Mouse (Mus musculus): ENCODE data around the gene Cacna1c. TPM values are rescaled to one million over a fixed set of nuclear protein-coding genes. Genes with fewer than 3 reads are reported as not detected.

Gene Cacna1c
- polyA plus RNA-seq, 1 experiment from 2014 or later: 44.0 TPM

DNA sequence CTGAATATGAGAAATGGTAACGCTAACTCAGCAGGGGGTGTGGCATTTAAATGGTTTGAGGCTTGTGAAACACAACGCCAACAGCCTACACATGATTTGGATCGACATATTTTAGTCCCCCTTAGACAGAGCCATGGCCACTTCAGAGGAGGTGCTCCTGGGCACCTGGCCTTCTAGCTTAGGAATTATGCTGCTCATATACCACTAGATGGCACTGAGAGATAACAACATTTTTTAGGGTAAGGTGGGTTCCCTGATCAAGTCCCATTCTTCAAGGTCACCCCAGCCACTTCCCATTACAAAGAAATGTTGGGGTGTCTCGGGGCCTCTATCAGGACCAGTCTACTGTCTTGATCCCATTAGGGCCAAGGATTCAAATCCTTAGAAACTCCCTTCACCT is 570.0 kb downstream of the Cacna1c start:
- WGBS (ENCODE audit: insufficient replicate concordance): 70% methylated on average over 4 of the region's 4 CpGs
- H3K4me3 ChIP-seq (ENCODE audit: low read depth, low read length): no peak overlapping the region
- H3K27ac ChIP-seq (ENCODE audit: low read depth, low read length): no peak overlapping the region
- no peak for ATAC-seq (replicated peaks; ENCODE audit: insufficient number of reproducible peaks, low FRiP score, low TSS enrichment)
- no peak overlapping the region for H3K9ac ChIP-seq (ENCODE audit: low read depth, low read length)
- no peak overlapping the region for H3K4me2 ChIP-seq
- H3K4me1 ChIP-seq (ENCODE audit: control insufficient read depth, insufficient read depth, low read length): no peaks in the 10 kb centered on the region
- no peaks in the 10 kb centered on the region for H3K27me3 ChIP-seq (ENCODE audit: control insufficient read depth, insufficient read depth, low read length)
- H3K9me3 ChIP-seq (replicated peaks; ENCODE audit: control insufficient read depth, low read length): no peaks in the 10 kb centered on the region
- H3K36me3 ChIP-seq (ENCODE audit: control insufficient read depth, insufficient read depth, low read length): 0 out of 2 replicates have a peak, but pooled peaks cover 4% of the 10 kb centered on the region

DNA sequence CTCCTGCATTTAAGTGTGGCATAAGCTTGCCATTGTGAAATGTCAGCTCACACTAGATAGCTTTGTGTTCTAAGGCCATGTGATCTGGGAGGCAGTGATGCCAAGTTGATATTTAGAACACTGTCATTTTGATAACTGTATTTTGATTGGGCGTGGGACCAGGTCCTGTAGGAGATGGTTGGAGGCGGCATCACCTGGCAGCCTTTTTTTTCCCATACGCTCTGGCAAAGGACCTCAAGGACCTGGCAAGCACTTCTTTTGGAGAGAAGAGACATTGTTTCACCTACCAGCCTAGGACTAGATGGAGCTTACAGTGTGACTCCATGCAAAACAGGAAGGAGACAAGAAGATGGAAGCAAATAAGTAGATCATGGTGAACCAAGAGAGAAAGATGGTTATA is 572.6 kb downstream of the Cacna1c start:
- WGBS (ENCODE audit: insufficient replicate concordance): 89% methylated on average over 3 of the region's 3 CpGs
- Histone ChIP-seq H3K27me3 (ENCODE audit: control insufficient read depth, insufficient read depth, low read length) (no peaks in the 10 kb centered on the region), H3K36me3 (ENCODE audit: control insufficient read depth, insufficient read depth, low read length) (peaks cover 4% of the 10 kb centered on the region; the same call in 1 of the 2 replicates), H3K4me1 (ENCODE audit: control insufficient read depth, insufficient read depth, low read length) (no peaks in the 10 kb centered on the region), H3K9me3 (replicated peaks; ENCODE audit: control insufficient read depth, low read length) (no peaks in the 10 kb centered on the region), H3K4me3 (ENCODE audit: low read depth, low read length) (no peak overlapping the region), H3K9ac (ENCODE audit: low read depth, low read length) (no peak overlapping the region), H3K27ac (ENCODE audit: low read depth, low read length) (no peak overlapping the region), H3K4me2 (no peak overlapping the region)
- ATAC-seq (replicated peaks; ENCODE audit: insufficient number of reproducible peaks, low FRiP score, low TSS enrichment): no peak

- no peaks in the 10 kb centered on the region for H3K9me3 ChIP-seq (replicated peaks; ENCODE audit: control insufficient read depth, low read length)
- peaks cover 4% of the 10 kb centered on the region; the same call in 1 of the 2 replicates for H3K36me3 ChIP-seq (ENCODE audit: control insufficient read depth, insufficient read depth, low read length)
- no peak overlapping the region for H3K4me2 ChIP-seq
- no peak overlapping the region for H3K9ac ChIP-seq (ENCODE audit: low read depth, low read length)
- H3K4me1 ChIP-seq (ENCODE audit: control insufficient read depth, insufficient read depth, low read length): no peaks in the 10 kb centered on the region
- no peaks in the 10 kb centered on the region for H3K27me3 ChIP-seq (ENCODE audit: control insufficient read depth, insufficient read depth, low read length)
- WGBS (ENCODE audit: insufficient replicate concordance): 60% methylated on average over 7 of the region's 7 CpGs
- ATAC-seq (replicated peaks; ENCODE audit: insufficient number of reproducible peaks, low FRiP score, low TSS enrichment): no peak
- no peak overlapping the region for H3K27ac ChIP-seq (ENCODE audit: low read depth, low read length)
- no peak overlapping the region for H3K4me3 ChIP-seq (ENCODE audit: low read depth, low read length)
These were observed 574.4 kb downstream of the Cacna1c start for GRCm38 (mm10) chr6:118621866-118622265.

GRCm38 (mm10) chr6:118621406-118621805 is 574.8 kb downstream of the Cacna1c start:
- no peaks in the 10 kb centered on the region for H3K27me3 ChIP-seq (ENCODE audit: control insufficient read depth, insufficient read depth, low read length)
- no peak overlapping the region for H3K27ac ChIP-seq (ENCODE audit: low read depth, low read length)
- H3K36me3 ChIP-seq (ENCODE audit: control insufficient read depth, insufficient read depth, low read length): peaks cover 4% of the 10 kb centered on the region; the same call in 1 of the 2 replicates
- no peak overlapping the region for H3K9ac ChIP-seq (ENCODE audit: low read depth, low read length)
- no peak for ATAC-seq (replicated peaks; ENCODE audit: insufficient number of reproducible peaks, low FRiP score, low TSS enrichment)
- no peaks in the 10 kb centered on the region for H3K9me3 ChIP-seq (replicated peaks; ENCODE audit: control insufficient read depth, low read length)
- WGBS (ENCODE audit: insufficient replicate concordance): 78% methylated on average over 3 of the region's 3 CpGs
- no peaks in the 10 kb centered on the region for H3K4me1 ChIP-seq (ENCODE audit: control insufficient read depth, insufficient read depth, low read length)
- H3K4me2 ChIP-seq: no peak overlapping the region
- H3K4me3 ChIP-seq (ENCODE audit: low read depth, low read length): no peak overlapping the region

DNA sequence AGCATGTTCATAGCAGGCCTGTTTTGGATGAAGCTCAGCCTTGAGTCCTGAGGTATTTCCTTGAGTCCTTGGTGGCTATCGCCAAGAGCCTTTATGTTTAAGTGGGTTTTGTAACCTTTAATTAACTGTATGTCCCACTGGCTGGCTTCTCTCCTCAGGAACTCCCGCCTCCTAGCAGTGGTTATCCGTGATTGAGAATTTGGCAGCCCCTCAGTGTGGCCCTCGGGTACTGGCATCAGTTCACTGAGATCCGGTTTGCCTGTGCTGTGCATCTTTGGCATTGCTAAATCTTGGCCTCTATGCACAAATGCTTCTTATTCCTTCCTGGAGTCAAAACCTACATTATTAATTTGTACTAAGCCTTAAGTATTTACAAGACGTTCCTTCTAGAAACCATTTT is 587.3 kb downstream of the Cacna1c start:
- no peak overlapping the region for H3K4me3 ChIP-seq (ENCODE audit: low read depth, low read length)
- H3K36me3 ChIP-seq (ENCODE audit: control insufficient read depth, insufficient read depth, low read length): no peaks in the 10 kb centered on the region
- H3K27ac ChIP-seq (ENCODE audit: low read depth, low read length): no peak overlapping the region
- H3K27me3 ChIP-seq (ENCODE audit: control insufficient read depth, insufficient read depth, low read length): no peaks in the 10 kb centered on the region
- H3K4me2 ChIP-seq: no peak overlapping the region
- H3K9me3 ChIP-seq (replicated peaks; ENCODE audit: control insufficient read depth, low read length): no peaks in the 10 kb centered on the region
- H3K9ac ChIP-seq (ENCODE audit: low read depth, low read length): no peak overlapping the region
- H3K4me1 ChIP-seq (ENCODE audit: control insufficient read depth, insufficient read depth, low read length): no peaks in the 10 kb centered on the region
- 78% methylated on average over 6 of the region's 6 CpGs for WGBS (ENCODE audit: insufficient replicate concordance)
- no peak for ATAC-seq (replicated peaks; ENCODE audit: insufficient number of reproducible peaks, low FRiP score, low TSS enrichment)

DNA sequence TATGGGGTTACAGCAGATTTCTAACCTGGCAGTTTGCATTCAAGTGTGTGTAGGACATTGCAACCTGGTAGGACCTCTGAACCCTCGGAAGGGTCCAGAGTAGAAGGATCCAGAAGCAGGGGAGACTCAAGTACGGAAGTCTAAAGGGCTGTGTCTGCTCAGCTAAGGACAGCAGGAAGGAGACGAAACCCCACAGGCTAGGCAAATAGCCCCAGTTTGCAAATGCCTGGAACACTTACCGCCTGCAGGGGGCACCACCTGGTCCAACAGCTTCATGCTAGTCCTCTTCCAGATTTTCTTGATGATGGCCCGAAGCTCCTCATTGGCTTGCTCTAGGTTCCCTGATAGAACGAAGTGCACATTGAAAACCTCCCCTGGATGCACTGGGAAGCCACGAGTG is 590.2 kb downstream of the Cacna1c start:
- no peaks in the 10 kb centered on the region for H3K27me3 ChIP-seq (ENCODE audit: control insufficient read depth, insufficient read depth, low read length)
- no peak overlapping the region for H3K4me2 ChIP-seq
- no peaks in the 10 kb centered on the region for H3K4me1 ChIP-seq (ENCODE audit: control insufficient read depth, insufficient read depth, low read length)
- no peak for ATAC-seq (replicated peaks; ENCODE audit: insufficient number of reproducible peaks, low FRiP score, low TSS enrichment)
- peaks cover 8% of the 10 kb centered on the region; the same call in 1 of the 2 replicates for H3K36me3 ChIP-seq (ENCODE audit: control insufficient read depth, insufficient read depth, low read length)
- no peak overlapping the region for H3K9ac ChIP-seq (ENCODE audit: low read depth, low read length)
- H3K27ac ChIP-seq (ENCODE audit: low read depth, low read length): no peak overlapping the region
- H3K4me3 ChIP-seq (ENCODE audit: low read depth, low read length): no peak overlapping the region
- H3K9me3 ChIP-seq (replicated peaks; ENCODE audit: control insufficient read depth, low read length): no peaks in the 10 kb centered on the region
- 63% methylated on average over 7 of the region's 7 CpGs for WGBS (ENCODE audit: insufficient replicate concordance)

GRCm38 (mm10) chr6:118603825-118604224 is 592.4 kb downstream of the Cacna1c start:
- H3K36me3 ChIP-seq (ENCODE audit: control insufficient read depth, insufficient read depth, low read length): peaks cover 8% of the 10 kb centered on the region; the same call in 1 of the 2 replicates
- ATAC-seq (replicated peaks; ENCODE audit: insufficient number of reproducible peaks, low FRiP score, low TSS enrichment): no peak
- H3K9ac ChIP-seq (ENCODE audit: low read depth, low read length): no peak overlapping the region
- H3K27ac ChIP-seq (ENCODE audit: low read depth, low read length): no peak overlapping the region
- no peaks in the 10 kb centered on the region for H3K9me3 ChIP-seq (replicated peaks; ENCODE audit: control insufficient read depth, low read length)
- no peak overlapping the region for H3K4me2 ChIP-seq
- no peak overlapping the region for H3K4me3 ChIP-seq (ENCODE audit: low read depth, low read length)
- H3K27me3 ChIP-seq (ENCODE audit: control insufficient read depth, insufficient read depth, low read length): no peaks in the 10 kb centered on the region
- 89% methylated on average over 7 of the region's 7 CpGs for WGBS (ENCODE audit: insufficient replicate concordance)
- H3K4me1 ChIP-seq (ENCODE audit: control insufficient read depth, insufficient read depth, low read length): no peaks in the 10 kb centered on the region

DNA sequence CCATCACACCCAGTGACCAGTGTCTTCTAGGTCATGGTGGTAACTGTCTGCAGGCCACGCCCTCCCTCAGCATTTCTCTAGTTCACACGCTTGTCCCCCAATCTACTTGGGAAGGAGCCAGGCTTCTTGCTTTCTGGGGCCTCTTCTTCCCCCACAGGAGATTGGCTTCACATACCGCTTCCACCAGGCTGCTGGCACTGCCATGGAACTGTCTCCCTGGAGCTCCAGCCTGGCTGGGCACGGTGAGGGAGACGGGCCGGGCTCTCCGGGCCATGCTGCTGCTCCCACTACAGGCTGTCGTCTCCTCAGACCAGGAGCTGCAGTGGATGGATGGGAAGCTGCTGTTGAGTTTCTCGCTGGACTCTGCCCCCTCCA is 600.5 kb downstream of the Cacna1c start:
- H3K4me1 ChIP-seq (ENCODE audit: control insufficient read depth, insufficient read depth, low read length): peaks cover 6% of the 10 kb centered on the region; the same call in 1 of the 2 replicates
- H3K36me3 ChIP-seq (ENCODE audit: control insufficient read depth, insufficient read depth, low read length): no peaks in the 10 kb centered on the region
- H3K4me3 ChIP-seq (ENCODE audit: low read depth, low read length): no peak overlapping the region
- no peak overlapping the region for H3K4me2 ChIP-seq
- 55% methylated on average over 9 of the region's 9 CpGs for WGBS (ENCODE audit: insufficient replicate concordance)
- no peak overlapping the region; the same call in 1 of the 2 replicates for H3K27ac ChIP-seq (ENCODE audit: low read depth, low read length)
- no peaks in the 10 kb centered on the region for H3K9me3 ChIP-seq (replicated peaks; ENCODE audit: control insufficient read depth, low read length)
- H3K27me3 ChIP-seq (ENCODE audit: control insufficient read depth, insufficient read depth, low read length): peaks cover 4% of the 10 kb centered on the region; the same call in 1 of the 2 replicates
- no peak for ATAC-seq (replicated peaks; ENCODE audit: insufficient number of reproducible peaks, low FRiP score, low TSS enrichment)
- H3K9ac ChIP-seq (ENCODE audit: low read depth, low read length): no peak overlapping the region

Measured in heart, embryonic 11.5 days (tissue).